Mouse (Mus musculus) lung, postnatal 4 days (tissue): ENCODE results near the gene Zfp365.

Experiments
- DNase-seq, 2 experiments: peaks; one replicate each; pipeline ENCODE4 v3.0.0; 2021

Gene Zfp365

GRCm38 (mm10) chr10:67839156-67839555 is 73.3 kb downstream of the Zfp365 start:
- no peak for DNase-seq

DNA sequence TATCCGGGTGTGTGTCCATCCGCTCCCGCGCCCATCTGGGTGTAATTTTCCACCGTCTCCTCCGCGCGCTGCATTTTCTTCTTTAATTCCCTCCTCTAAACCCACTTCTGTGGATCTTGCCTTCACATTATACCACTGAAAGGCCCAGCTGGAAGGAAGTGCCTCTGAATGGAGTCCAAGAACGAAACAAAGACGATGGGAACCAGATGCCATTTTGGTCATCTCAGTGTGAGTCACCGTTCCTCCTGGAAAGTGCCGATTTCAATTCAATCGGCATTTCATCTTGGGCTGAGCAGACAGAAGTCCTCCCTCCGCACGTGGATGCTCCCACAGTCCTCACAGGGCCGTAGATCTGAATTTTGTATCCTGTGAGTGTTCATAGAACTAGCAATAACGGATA is 76.0 kb downstream of the Zfp365 start:
- no peak for DNase-seq
